Mouse (Mus musculus) MN1 (cell line): Measurements from ENCODE around the gene Zkscan17.

ENCODE experiments used
- DNase-seq: peaks from one replicate; pipeline ENCODE4 v3.0.0-alpha.2; 2016; ENCODE audit warnings: low spot score

The Zkscan17 gene

DNA sequence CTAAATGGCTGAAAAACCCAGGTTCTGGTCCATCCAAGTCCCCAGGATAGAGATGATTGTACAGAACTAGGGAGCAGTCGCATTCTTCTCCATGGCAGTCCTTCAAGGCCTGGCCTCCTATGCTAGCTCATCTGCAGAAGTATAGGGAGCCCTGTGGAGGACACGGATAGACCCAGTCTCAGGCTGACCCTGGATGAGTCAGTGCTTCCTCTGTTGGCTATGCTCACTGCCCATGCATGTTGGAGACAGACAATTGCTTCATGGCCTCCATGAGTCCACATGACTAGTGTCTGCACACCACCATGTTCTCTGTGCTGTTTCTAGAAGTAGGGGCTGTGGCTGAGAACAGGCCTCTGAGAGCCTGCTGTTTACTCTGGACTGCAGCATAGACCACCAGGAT, 70.2 kb downstream of the Zkscan17 start:
- no peak for DNase-seq

DNA sequence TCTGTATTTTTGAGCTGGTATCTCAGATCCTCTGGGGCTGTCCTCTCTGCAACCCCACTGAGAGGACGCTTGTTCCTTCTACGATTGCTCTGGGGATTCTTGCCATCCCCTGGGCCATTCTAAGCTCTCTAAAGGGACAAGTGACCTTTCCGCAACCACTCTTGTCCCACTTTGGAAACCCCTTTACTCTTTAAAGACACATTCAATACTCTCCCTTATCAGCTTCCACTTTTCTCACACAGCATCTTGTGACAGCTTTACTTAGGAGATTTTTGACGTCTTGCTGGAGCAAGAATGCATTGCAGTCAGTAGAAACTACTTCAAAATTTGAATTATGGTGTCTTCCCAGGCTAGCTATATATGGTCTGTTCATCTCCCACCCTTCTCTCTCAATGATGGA, 75.5 kb downstream of the Zkscan17 start, which contains the start of gene Snap47:
Gene Snap47, minus strand, starts transcription at position 101 of the 400 bp plus-strand sequence.
- no peak for DNase-seq

DNA sequence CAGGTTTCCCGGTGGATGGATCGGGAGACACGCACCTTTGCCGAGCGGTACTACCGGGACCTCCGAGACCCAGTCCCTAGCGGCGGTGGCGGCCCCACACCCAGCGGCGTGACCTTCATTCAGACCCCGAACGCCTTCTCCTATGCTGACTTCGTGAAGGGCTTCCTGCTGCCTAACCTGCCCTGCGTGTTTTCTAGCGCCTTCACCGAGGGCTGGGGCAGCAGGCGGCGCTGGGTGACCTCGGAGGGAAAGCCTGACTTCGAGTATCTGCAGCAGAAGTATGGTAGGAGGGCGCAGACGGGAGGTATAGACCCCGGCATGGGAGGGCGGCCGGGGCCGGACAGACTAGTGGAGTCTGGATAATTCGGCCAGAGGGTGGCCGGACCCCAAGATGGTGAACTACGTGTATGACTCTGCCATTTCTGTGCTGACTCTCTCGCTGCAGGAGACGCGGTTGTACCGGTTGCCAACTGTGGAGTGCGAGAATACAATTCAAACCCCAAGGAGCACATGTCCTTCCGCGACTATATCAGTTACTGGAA, 76.2 kb downstream of the Zkscan17 start:
- peak; percentile 51 for DNase-seq

DNA sequence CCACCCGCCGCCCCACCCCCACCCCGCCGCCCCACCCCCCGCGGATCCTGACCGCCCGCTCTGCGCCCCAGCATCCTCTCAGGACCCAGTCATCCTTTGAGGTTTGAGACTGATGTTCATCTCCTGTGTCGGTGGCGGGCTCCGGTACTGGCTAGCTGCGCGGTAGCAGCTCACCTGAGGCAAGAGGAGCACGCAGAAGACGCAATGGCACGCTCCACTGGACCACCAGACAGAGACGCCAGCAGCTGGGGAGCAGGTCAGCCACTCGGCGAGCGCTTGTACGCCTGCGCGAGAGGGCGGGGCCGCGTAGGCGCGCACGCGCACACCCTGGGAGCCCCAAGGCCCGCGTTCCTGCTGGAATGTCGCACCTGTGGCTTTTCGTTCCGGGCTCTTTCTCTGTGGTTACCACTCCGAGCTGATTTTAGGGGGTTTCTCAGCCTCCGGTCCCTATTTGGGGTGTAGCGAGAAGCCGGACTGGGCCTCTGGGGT, 76.8 kb downstream of the Zkscan17 start, which contains the start of gene Jmjd4:
Gene Jmjd4, plus strand, starts transcription at position 305 of the 489 bp plus-strand sequence.
- DNase-seq = peak; percentile 95

DNA sequence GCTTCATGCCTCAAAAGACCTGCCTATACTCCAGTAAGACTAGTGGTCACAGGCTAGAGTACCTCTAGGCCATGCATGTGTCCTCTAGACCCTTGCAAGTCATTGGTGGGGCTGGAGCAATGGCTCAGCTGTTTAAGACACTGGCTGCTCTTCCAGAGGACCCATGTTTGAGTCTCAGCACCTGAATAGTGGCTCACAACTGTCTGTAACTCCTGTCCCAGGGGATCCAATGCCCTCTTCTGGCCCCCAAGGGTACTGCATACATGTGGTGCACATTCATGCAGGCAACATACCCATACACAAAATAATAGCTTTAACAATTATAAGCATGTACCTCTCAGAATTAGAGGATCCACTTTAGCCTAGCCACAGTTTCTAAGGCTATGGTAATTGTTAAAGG, 83.4 kb downstream of the Zkscan17 start:
- DNase-seq = no peak

DNA sequence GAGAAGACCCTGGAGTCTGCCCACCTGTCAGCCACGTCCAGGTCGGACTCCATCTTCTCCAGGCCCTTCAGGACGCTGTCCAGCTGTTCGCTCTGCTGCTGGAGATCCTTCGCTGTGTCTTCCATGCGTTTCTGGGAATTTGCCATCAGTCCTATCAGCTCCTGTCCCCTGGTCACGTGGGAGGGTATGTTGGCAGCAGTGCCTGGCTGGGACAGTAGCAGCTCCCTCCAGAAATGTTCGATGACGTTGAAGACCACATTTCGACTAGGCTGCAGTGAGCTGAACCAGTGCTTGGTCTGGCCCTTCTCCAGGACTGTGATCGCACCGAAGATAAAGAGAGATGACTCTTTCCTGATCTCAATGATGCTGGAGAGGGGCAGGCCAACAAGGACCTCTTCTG, 88.6 kb downstream of the Zkscan17 start:
- DNase-seq = peak; percentile 75
